Mouse (Mus musculus): ENCODE results near the gene Cnot4. TPM values are rescaled to one million over a fixed set of nuclear protein-coding genes. Genes with fewer than 3 reads are reported as not detected.

Cnot4 gene
- polyA plus RNA-seq, 1 experiment from 2014 or later: 38.3 TPM

- Histone ChIP-seq H3K9ac (peak overlapping the region; percentile 61; the same call in 1 of the 2 replicates), H3K36me3 (no peaks in the 10 kb centered on the region), H3K4me1 (replicated peaks) (peaks cover 30% of the 10 kb centered on the region), H3K27me3 (no peaks in the 10 kb centered on the region), H3K9me3 (no peaks in the 10 kb centered on the region), H3K27ac (replicated peaks) (no peak overlapping the region), H3K4me3 (peak overlapping the region; percentile 89; the same call in 1 of the 2 replicates), H3K4me2 (peak overlapping the region; percentile 84)
- WGBS: 61% methylated on average over 2 of the region's 2 CpGs
- ATAC-seq (ENCODE audit: low read depth): no peak
Measured at GRCm38 (mm10) chr6:35134844-35135243, 1.3 kb upstream of the Cnot4 start.

- Histone ChIP-seq H3K27me3 (no peaks in the 10 kb centered on the region), H3K4me2 (peak overlapping the region; percentile 94), H3K36me3 (no peaks in the 10 kb centered on the region), H3K9ac (peak overlapping the region; percentile 90), H3K4me3 (peak overlapping the region; percentile 89), H3K4me1 (replicated peaks) (peaks cover 31% of the 10 kb centered on the region), H3K9me3 (no peaks in the 10 kb centered on the region), H3K27ac (replicated peaks) (peak overlapping the region; percentile 94)
- peak; percentile 94 for ATAC-seq (ENCODE audit: low read depth)
- WGBS: 1% methylated on average over 23 of the region's 25 CpGs
Measured at GRCm38 (mm10) chr6:35133246-35133578, 312 bp downstream of the Cnot4 start.

- Histone ChIP-seq H3K9me3 (no peaks in the 10 kb centered on the region), H3K4me1 (replicated peaks) (peaks cover 31% of the 10 kb centered on the region), H3K27me3 (no peaks in the 10 kb centered on the region), H3K9ac (peak overlapping the region; percentile 90), H3K36me3 (no peaks in the 10 kb centered on the region), H3K4me3 (peak overlapping the region; percentile 89), H3K4me2 (peak overlapping the region; percentile 94), H3K27ac (replicated peaks) (peak overlapping the region; percentile 94)
- peak; percentile 34 for ATAC-seq (ENCODE audit: low read depth)
- 0% methylated on average over 11 of the region's 11 CpGs for WGBS
Measured at GRCm38 (mm10) chr6:35132806-35133205, 718 bp downstream of the Cnot4 start.

GRCm38 (mm10) chr6:35122488-35122887 is 11.0 kb downstream of the Cnot4 start:
- Histone ChIP-seq H3K4me1 (replicated peaks) (no peaks in the 10 kb centered on the region), H3K4me3 (no peak overlapping the region), H3K9ac (no peak overlapping the region), H3K27me3 (no peaks in the 10 kb centered on the region), H3K9me3 (no peaks in the 10 kb centered on the region), H3K4me2 (no peak overlapping the region), H3K36me3 (no peaks in the 10 kb centered on the region), H3K27ac (replicated peaks) (no peak overlapping the region)
- 93% methylated on average over 2 of the region's 2 CpGs for WGBS
- no peak for ATAC-seq (ENCODE audit: low read depth)

- Histone ChIP-seq H3K4me3 (no peak overlapping the region), H3K9me3 (no peaks in the 10 kb centered on the region), H3K9ac (no peak overlapping the region), H3K4me1 (replicated peaks) (no peaks in the 10 kb centered on the region), H3K27ac (replicated peaks) (no peak overlapping the region), H3K4me2 (no peak overlapping the region), H3K27me3 (no peaks in the 10 kb centered on the region), H3K36me3 (no peaks in the 10 kb centered on the region)
- ATAC-seq (ENCODE audit: low read depth): no peak
- 94% methylated on average over 3 of the region's 3 CpGs for WGBS
Measured at GRCm38 (mm10) chr6:35121925-35122324, 11.6 kb downstream of the Cnot4 start.

- Histone ChIP-seq H3K4me3 (no peak overlapping the region), H3K36me3 (no peaks in the 10 kb centered on the region), H3K9me3 (no peaks in the 10 kb centered on the region), H3K27me3 (no peaks in the 10 kb centered on the region), H3K4me2 (no peak overlapping the region), H3K27ac (replicated peaks) (no peak overlapping the region), H3K9ac (no peak overlapping the region), H3K4me1 (replicated peaks) (no peaks in the 10 kb centered on the region)
- no peak for ATAC-seq (ENCODE audit: low read depth)
- WGBS: 96% methylated on average over 1 of the region's 1 CpGs
Measured at GRCm38 (mm10) chr6:35102457-35102856, 31.1 kb downstream of the Cnot4 start.

GRCm38 (mm10) chr6:35084927-35085326 is 48.6 kb downstream of the Cnot4 start:
- Histone ChIP-seq H3K4me1 (replicated peaks) (no peaks in the 10 kb centered on the region), H3K9ac (no peak overlapping the region), H3K36me3 (no peaks in the 10 kb centered on the region), H3K4me2 (no peak overlapping the region), H3K27ac (replicated peaks) (no peak overlapping the region), H3K9me3 (no peaks in the 10 kb centered on the region), H3K4me3 (no peak overlapping the region), H3K27me3 (no peaks in the 10 kb centered on the region)
- WGBS: 97% methylated on average over 3 of the region's 3 CpGs
- ATAC-seq (ENCODE audit: low read depth): 0 out of 2 replicates have a peak, but pooled peaks have one; percentile 15

GRCm38 (mm10) chr6:35075148-35075547 is 58.4 kb downstream of the Cnot4 start:
- Histone ChIP-seq H3K9ac (no peak overlapping the region), H3K4me3 (no peak overlapping the region), H3K27ac (replicated peaks) (no peak overlapping the region), H3K36me3 (peaks cover 39% of the 10 kb centered on the region), H3K4me2 (no peak overlapping the region), H3K27me3 (no peaks in the 10 kb centered on the region), H3K4me1 (replicated peaks) (no peaks in the 10 kb centered on the region), H3K9me3 (no peaks in the 10 kb centered on the region)
- WGBS: 96% methylated on average over 9 of the region's 9 CpGs
- ATAC-seq (ENCODE audit: low read depth): no peak

GRCm38 (mm10) chr6:35071261-35071660 is 62.3 kb downstream of the Cnot4 start:
- H3K9me3 ChIP-seq: no peaks in the 10 kb centered on the region
- peaks cover 35% of the 10 kb centered on the region for H3K36me3 ChIP-seq
- H3K27me3 ChIP-seq: no peaks in the 10 kb centered on the region
- ATAC-seq (ENCODE audit: low read depth): no peak
- H3K9ac ChIP-seq: no peak overlapping the region
- no peak overlapping the region for H3K27ac ChIP-seq (replicated peaks)
- WGBS: 78% methylated on average over 3 of the region's 3 CpGs
- no peaks in the 10 kb centered on the region for H3K4me1 ChIP-seq (replicated peaks)
- H3K4me3 ChIP-seq: no peak overlapping the region
- no peak overlapping the region for H3K4me2 ChIP-seq

GRCm38 (mm10) chr6:35062446-35062845 is 71.1 kb downstream of the Cnot4 start:
- ATAC-seq (ENCODE audit: low read depth): no peak
- H3K4me3 ChIP-seq: no peak overlapping the region
- H3K9me3 ChIP-seq: no peaks in the 10 kb centered on the region
- H3K4me1 ChIP-seq (replicated peaks): no peaks in the 10 kb centered on the region
- no peaks in the 10 kb centered on the region for H3K27me3 ChIP-seq
- 25% methylated on average over 1 of the region's 1 CpGs for WGBS
- no peak overlapping the region for H3K27ac ChIP-seq (replicated peaks)
- H3K4me2 ChIP-seq: no peak overlapping the region
- no peak overlapping the region for H3K9ac ChIP-seq
- peaks cover 21% of the 10 kb centered on the region for H3K36me3 ChIP-seq

GRCm38 (mm10) chr6:35043127-35043526 is 90.4 kb downstream of the Cnot4 start:
- Histone ChIP-seq H3K4me3 (no peak overlapping the region), H3K9ac (no peak overlapping the region), H3K4me1 (replicated peaks) (no peaks in the 10 kb centered on the region), H3K4me2 (no peak overlapping the region), H3K27ac (replicated peaks) (no peak overlapping the region), H3K36me3 (no peaks in the 10 kb centered on the region), H3K9me3 (no peaks in the 10 kb centered on the region), H3K27me3 (no peaks in the 10 kb centered on the region)
- 82% methylated on average over 1 of the region's 1 CpGs for WGBS
- no peak for ATAC-seq (ENCODE audit: low read depth)

GRCm38 (mm10) chr6:35033341-35033740 is 100.2 kb downstream of the Cnot4 start:
- ATAC-seq (ENCODE audit: low read depth): no peak
- H3K4me2 ChIP-seq: no peak overlapping the region
- H3K4me1 ChIP-seq (replicated peaks): no peaks in the 10 kb centered on the region

GRCm38 (mm10) chr6:35032704-35033103 is 100.8 kb downstream of the Cnot4 start:
- 90% methylated on average over 2 of the region's 2 CpGs for WGBS
- no peak for ATAC-seq (ENCODE audit: low read depth)
- Histone ChIP-seq H3K36me3 (peaks cover 9% of the 10 kb centered on the region), H3K4me1 (replicated peaks) (no peaks in the 10 kb centered on the region), H3K27ac (replicated peaks) (no peak overlapping the region), H3K4me2 (no peak overlapping the region), H3K27me3 (no peaks in the 10 kb centered on the region), H3K9me3 (no peaks in the 10 kb centered on the region), H3K9ac (no peak overlapping the region), H3K4me3 (no peak overlapping the region)

More at GRCm38 (mm10) chr6:35033341-35033740, 100.2 kb downstream of the Cnot4 start:
- Histone ChIP-seq H3K9me3 (no peaks in the 10 kb centered on the region), H3K4me3 (no peak overlapping the region), H3K36me3 (peaks cover 9% of the 10 kb centered on the region), H3K9ac (no peak overlapping the region), H3K27ac (replicated peaks) (no peak overlapping the region), H3K27me3 (no peaks in the 10 kb centered on the region)
- 95% methylated on average over 11 of the region's 11 CpGs for WGBS
